Mouse (Mus musculus) embryonic fibroblast, embryonic 13.5 days (primary cell): ENCODE data around the gene Vgll3. TPM values are rescaled to one million over a fixed set of nuclear protein-coding genes. Genes with fewer than 3 reads are reported as not detected.

Experiments used
- H3K27ac ChIP-seq: 2 replicates; pipeline ENCODE4 v1.5.1; 2012; ENCODE audit warnings: low read length, control low read depth, inconsistent platforms; ENCODE audit not compliant: insufficient read depth
- H3K4me1 ChIP-seq: 2 replicates; pipeline ENCODE4 v1.6.1; 2011; ENCODE audit warnings: low read length; ENCODE audit not compliant: control insufficient read depth, insufficient read depth
- H3K4me3 ChIP-seq: 2 replicates; pipeline ENCODE4 v1.5.1; 2011; ENCODE audit warnings: mild to moderate bottlenecking, control low read depth, low read length; ENCODE audit not compliant: insufficient read depth
- CTCF ChIP-seq: IDR thresholded peaks from 2 replicates; pipeline ENCODE4 v1.5.1; 2011; ENCODE audit warnings: mild to moderate bottlenecking, control low read depth, low read length, moderate library complexity, borderline replicate concordance; ENCODE audit not compliant: insufficient read depth
- POLR2A ChIP-seq: IDR thresholded peaks from 2 replicates; pipeline ENCODE4 v1.6.1; 2011; ENCODE audit warnings: low read depth, mild to moderate bottlenecking, control low read depth, low read length, moderate library complexity
- polyA plus RNA-seq: library from polyadenylated mRNA; stranded (reverse); fragments of >200 nt; gene quantifications from 2 replicates; pipeline ENCODE4 v1.2.4, GENCODE M21; 2011; ENCODE audit warnings: low read depth; ENCODE audit not compliant: missing spikeins, insufficient read length

Gene Vgll3
- polyA plus RNA-seq: 131 and 152 TPM in 2 replicates

DNA sequence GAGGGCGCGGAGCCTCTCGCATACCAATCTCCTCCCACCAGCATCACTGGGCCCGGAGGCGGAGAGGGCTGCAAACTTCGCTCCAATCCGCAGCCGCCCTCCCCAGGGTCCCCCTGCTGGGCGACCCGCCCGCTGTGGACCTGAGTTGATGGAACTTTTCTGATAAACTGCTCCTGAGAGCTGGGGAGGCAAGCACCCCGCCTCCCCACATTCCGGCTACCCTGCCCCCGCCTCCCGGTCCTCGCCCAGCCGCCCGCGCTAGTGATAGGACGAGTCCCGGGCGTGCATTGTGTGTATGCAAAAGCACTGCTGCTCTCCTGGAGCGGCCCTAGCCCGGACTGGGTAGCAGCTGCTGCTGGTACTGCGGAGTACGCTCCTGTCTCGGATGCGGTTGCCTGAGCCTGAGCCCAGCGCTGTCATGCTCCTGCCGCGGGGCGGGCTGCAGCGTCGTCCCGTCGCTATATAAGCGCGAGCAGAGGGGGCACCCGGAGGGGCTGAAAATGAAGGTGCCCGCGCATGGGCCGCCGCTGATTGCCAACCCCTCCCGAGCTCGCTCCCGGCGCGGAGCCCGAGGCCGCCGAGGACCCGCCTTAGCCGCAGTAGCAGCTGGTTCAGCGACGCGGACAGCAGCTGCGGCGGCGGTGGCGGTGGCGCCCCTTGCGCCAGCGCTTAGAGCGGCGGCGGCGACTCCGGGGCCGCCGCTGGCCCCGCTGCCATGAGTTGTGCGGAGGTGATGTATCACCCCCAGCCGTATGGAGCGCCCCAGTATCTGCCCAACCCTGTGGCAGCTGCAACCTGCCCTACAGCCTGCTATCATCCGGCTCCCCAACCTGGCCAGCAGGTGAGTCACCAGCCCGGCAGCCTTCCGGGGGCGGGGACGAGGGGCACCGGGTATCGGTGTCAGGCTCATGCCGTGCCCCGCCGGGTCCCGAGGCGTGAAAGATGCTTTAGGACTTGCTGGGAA lies at the start of gene Vgll3:
TSS of gene Vgll3 (plus strand) at position 340 of the 964 bp plus-strand sequence.
- Histone ChIP-seq H3K4me3 (peak within 1 kb of the TSS; percentile 85), H3K4me1 (peaks cover 4% of the 10 kb centered on the region), H3K27ac (peak within 1 kb of the TSS; percentile 89)
- TF ChIP-seq CTCF (no peak), POLR2A (peak; percentile 96)

DNA sequence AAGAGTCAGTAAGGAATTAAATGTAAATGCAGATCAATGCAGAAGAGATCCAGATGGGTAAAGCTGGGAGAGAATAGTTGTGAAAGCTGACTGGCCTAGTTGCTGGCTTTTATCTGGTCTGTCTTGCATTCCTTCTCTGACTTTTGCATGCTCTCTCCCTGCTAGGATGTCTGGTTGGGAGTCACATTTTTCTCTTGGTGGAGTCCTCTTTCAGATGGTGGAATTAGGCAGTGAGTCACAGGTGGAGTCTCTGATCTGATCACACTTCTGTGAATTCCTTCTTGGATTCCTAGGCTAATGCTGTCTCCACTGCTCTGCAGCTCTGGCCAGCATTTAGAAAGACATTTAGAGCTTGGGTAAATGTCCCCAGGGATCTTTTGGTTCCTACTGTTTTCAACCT lies 49.1 kb upstream of the Vgll3 start:
- Histone ChIP-seq H3K4me1 (no peaks in the 10 kb centered on the region), H3K4me3 (no peak overlapping the region), H3K27ac (no peak overlapping the region)
- TF ChIP-seq CTCF (no peak), POLR2A (no peak)

DNA sequence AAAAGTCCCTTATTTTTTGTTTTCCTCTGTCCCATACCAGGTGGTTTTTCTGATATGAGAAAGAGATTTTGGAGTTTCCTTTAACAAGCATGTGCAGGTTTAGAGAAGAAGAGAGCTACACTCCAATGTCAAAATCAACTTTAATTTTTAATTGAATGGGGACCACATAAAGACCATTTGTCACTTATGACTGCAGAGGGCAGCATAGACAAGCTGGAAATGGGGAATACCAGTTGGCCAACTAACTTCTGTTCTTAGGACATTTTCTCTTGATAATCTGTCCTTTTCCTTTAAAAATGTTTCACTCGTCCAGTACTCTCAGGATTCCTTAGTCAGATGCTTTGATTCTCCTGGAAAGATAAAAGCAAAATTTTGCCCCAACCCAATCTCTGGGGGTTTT lies 29.1 kb upstream of the Vgll3 start:
- H3K4me3 ChIP-seq: no peak overlapping the region
- TF ChIP-seq POLR2A: no peak
- no peak for TF ChIP-seq CTCF
- H3K4me1 ChIP-seq: no peaks in the 10 kb centered on the region
- H3K27ac ChIP-seq: no peak overlapping the region

DNA sequence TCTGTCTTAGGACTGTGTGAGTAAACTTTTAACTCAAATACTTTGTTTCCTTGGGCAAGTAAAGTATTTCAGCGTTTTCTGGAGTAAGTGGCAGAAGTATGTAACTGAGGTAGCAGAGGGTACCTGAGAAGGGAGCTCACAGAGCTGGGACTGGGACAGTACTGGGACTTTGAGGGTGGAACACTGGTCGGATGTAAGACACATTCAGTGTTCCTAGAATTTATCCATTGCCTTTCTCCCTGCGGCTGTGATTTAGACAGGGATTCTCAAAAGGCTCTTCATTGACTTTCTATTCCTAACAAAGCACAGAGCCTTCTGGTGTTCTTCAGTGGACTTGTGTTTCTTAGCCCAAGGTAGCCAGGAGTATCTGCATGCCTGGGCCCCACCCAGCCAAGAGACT lies 1.0 kb downstream of the Vgll3 start:
- H3K4me1 ChIP-seq: peaks cover 10% of the 10 kb centered on the region
- H3K27ac ChIP-seq: peak overlapping the region; percentile 89
- H3K4me3 ChIP-seq: peak overlapping the region; percentile 85
- TF ChIP-seq POLR2A (no peak; the same call in 1 of the 2 replicates), CTCF (no peak)

DNA sequence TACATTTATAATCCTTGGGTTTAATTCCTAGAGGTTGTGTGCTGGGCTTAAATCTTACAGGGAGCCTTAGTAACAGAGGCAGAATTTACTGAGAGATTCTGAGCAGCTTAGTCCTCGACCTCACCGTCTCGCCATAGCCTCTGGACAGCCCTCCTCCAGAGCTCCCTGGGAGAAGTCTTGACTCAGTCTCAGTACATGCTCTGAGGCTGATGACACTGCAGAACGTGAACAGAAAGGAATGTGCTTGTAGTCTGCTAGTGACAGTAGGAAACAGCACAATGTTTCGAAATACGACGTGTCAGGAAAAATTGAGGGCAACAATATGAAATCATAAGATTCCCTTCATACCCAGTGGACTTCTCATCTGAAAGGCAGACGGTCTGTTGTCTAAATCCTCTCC lies 3.7 kb downstream of the Vgll3 start:
- no peak for TF ChIP-seq CTCF
- TF ChIP-seq POLR2A: peak; percentile 67
- Histone ChIP-seq H3K4me1 (peaks cover 13% of the 10 kb centered on the region), H3K4me3 (peak overlapping the region; percentile 20; the same call in 1 of the 2 replicates), H3K27ac (peak overlapping the region; percentile 99)

DNA sequence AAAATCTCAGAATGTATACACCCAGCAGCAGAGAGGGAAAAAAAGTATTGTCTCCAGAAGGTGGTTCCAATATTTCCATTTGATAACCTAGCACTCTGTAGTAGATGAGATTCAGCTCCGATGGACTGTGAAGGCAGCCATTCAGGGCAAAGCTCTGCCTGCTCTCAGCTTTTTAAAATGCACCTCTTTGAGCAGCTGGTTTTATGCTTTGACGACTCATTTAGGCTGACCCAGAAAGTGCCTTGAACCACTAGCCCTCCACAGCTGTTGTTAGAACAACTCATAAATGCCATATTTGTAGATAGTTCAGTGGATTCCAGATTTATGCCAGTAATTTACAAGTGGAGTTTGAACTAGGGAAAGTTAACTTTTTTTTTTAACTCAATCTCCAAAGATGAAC lies 5.7 kb downstream of the Vgll3 start:
- Histone ChIP-seq H3K27ac (peak overlapping the region; percentile 96), H3K4me1 (peaks cover 18% of the 10 kb centered on the region), H3K4me3 (no peak overlapping the region)
- TF ChIP-seq CTCF (no peak), POLR2A (no peak)

DNA sequence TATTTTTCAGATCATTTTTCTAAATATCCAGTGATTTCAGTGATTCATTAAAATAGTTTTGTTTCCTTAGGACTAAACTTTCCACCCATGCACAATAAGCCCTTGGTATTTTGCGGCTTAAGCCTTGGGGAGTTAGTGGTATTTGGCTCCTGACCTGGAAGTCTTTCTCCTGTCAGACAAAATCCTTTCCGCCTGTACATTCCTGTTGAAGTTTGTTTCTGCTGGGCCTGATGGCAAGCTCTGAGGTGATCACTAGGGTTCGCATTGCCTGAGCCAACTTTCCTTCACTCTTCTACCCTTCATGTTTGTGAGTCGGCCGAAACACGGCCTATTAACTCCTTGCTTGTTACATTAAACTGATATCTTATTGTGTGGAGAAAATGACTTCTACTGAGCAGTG lies 8.7 kb downstream of the Vgll3 start:
- TF ChIP-seq CTCF (no peak), POLR2A (no peak)
- Histone ChIP-seq H3K27ac (peak overlapping the region; percentile 86), H3K4me3 (no peak overlapping the region), H3K4me1 (peaks cover 24% of the 10 kb centered on the region)

DNA sequence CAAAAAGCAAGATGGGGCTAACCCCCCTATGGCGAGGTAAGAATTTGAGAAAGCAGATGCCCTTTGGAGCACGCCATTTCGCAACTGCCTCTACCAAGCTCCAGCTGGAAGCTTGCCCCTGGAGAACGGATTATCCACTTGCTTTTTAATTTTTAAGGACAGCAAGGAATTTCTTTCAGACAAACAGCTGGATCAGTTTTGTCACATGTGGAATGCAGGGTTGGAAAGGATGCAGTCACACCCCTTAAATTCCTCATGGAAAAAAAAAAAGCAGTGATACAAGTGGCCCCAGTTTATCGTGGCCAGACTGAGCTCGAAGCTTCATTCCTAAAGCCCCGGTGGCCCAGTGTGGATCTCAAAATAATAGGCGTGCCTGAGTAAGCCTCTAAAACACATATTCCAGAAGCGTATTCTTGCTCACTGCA lies 13.1 kb downstream of the Vgll3 start:
- peak overlapping the region; percentile 86 for H3K27ac ChIP-seq
- TF ChIP-seq POLR2A (no peak), CTCF (no peak)
- H3K4me1 ChIP-seq: peaks cover 14% of the 10 kb centered on the region
- no peak overlapping the region for H3K4me3 ChIP-seq

DNA sequence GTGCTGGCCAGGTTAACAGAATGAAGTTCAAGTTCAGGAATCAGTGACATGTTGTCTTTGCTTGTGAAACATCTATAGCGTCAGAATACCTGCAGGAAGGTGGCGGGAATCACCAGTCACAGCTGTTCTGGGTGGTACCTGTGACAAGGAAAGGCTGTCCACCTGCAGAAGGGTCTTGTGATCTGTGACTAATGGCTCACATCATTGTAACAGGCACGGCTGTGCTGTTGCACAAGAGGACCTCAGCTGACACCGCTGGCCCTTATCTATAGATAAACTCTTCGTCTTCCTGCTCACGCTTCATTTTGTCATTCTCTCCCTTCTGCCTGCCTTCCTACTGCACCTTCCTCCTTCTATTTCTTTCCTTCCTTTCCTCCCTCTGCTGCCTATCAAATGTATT lies 14.0 kb downstream of the Vgll3 start:
- Histone ChIP-seq H3K4me1 (peaks cover 10% of the 10 kb centered on the region), H3K4me3 (no peak overlapping the region), H3K27ac (peak overlapping the region; percentile 82)
- TF ChIP-seq POLR2A (no peak), CTCF (no peak)

DNA sequence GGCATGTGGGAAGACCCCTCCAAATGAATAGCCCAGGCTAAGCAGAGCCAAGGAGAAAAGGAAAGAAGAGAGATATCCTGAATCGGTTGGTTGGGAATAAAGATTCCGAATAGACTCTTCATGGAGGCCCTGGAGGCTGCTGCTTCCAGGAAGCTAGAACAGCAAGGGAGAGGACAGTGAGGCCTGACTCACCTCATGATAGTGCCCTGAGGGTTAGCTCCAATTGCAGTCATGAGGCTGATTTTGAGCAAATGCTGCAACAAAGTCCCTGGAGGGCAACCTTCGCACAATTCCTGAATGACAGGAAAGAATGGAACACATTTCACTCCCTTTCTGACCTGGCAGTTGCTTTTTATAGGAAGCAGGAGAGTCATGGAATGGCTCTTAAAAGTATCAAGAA lies 19.7 kb downstream of the Vgll3 start:
- H3K27ac ChIP-seq: 0 out of 2 replicates have a peak overlapping the region, but pooled peaks have one; percentile 19
- no peak for TF ChIP-seq POLR2A
- TF ChIP-seq CTCF: no peak
- no peak overlapping the region for H3K4me3 ChIP-seq
- no peaks in the 10 kb centered on the region for H3K4me1 ChIP-seq
